Comparison of ENCODE assay signal across 20 mouse cellular contexts in genomic region chr1:190661249-190661648, GRCm38 (mm10).
A peak's percentile ranks its signal among the peaks of the same experiment; 100 is the strongest.
DNase-seq lines count a peak whose midpoint lies in the region; ATAC-seq lines count a peak whose summit lies in the region.
"Had no signal": no experiment of that assay in that cellular context is flagged by ENCODE, and none has a peak within 500 bp of the region (broad histone marks: within the 10 kb centered on the region; RNA-seq: fewer than 3 reads in every experiment).

No protein-coding gene starts in this region.

- no peak overlapping the region for H3K9ac ChIP-seq in heart, embryonic 11.5 days (ENCODE audit: low read depth, low read length)
- H3K9ac ChIP-seq: liver, embryonic 14.5 days had no signal

- H3K27ac ChIP-seq in heart, embryonic 11.5 days (ENCODE audit: low read depth, low read length): 0 out of 2 replicates have a peak overlapping the region, but pooled peaks have one; percentile 7
- peak overlapping the region; percentile 14; the same call in 1 of the 2 replicates for H3K27ac ChIP-seq in limb, embryonic 10.5 days
- H3K27ac ChIP-seq: left cerebral cortex, adult 2 months; liver, embryonic 14.5 days had no signal

- H3K9me3 ChIP-seq in heart, embryonic 11.5 days (replicated peaks; ENCODE audit: control insufficient read depth, low read length): no peaks in the 10 kb centered on the region
- no peaks in the 10 kb centered on the region for H3K9me3 ChIP-seq in limb, embryonic 10.5 days (replicated peaks)

- no peak overlapping the region for H3K4me2 ChIP-seq in heart, embryonic 11.5 days

- H3K36me3 ChIP-seq in heart, embryonic 11.5 days (ENCODE audit: control insufficient read depth, insufficient read depth, low read length): no peaks in the 10 kb centered on the region
- no peaks in the 10 kb centered on the region for H3K36me3 ChIP-seq in limb, embryonic 10.5 days

- WGBS in heart, embryonic 11.5 days (ENCODE audit: insufficient replicate concordance): 72% methylated on average over 15 of the region's 15 CpGs
- WGBS in limb, embryonic 10.5 days: 87% methylated on average over 15 of the region's 15 CpGs

- H3K27me3 ChIP-seq in heart, embryonic 11.5 days (ENCODE audit: control insufficient read depth, insufficient read depth, low read length): no peaks in the 10 kb centered on the region
- H3K27me3 ChIP-seq in limb, embryonic 10.5 days (ENCODE audit: low read depth, poor library complexity, severe bottlenecking): no peaks in the 10 kb centered on the region
- H3K27me3 ChIP-seq: megakaryocyte, embryonic 14.5 days had no signal

- no peak for ATAC-seq in heart, embryonic 11.5 days (replicated peaks; ENCODE audit: insufficient number of reproducible peaks, low FRiP score, low TSS enrichment)
- ATAC-seq: activated CD4-positive, CD25-positive, alpha-beta regulatory T cell, adult 4 months; inflammation-experienced regulatory T-cells, adult 6 months; lung, postnatal 0 days; Patski had no signal

- peaks cover 26% of the 10 kb centered on the region for H3K4me1 ChIP-seq in heart, embryonic 11.5 days (ENCODE audit: control insufficient read depth, insufficient read depth, low read length)
- peaks cover 12% of the 10 kb centered on the region for H3K4me1 ChIP-seq in limb, embryonic 10.5 days
- H3K4me1 ChIP-seq: megakaryocyte, embryonic 14.5 days had no signal

- intact Hi-C loops in heart, postnatal 14 days (cut with DNase I): no loop called here

- H3K4me3 ChIP-seq in heart, embryonic 11.5 days (ENCODE audit: low read depth, low read length): no peak overlapping the region
- H3K4me3 ChIP-seq in limb, embryonic 10.5 days: no peak overlapping the region
- H3K4me3 ChIP-seq: erythroblast, embryonic 14.5 days; left cerebral cortex, adult 2 months; megakaryocyte, embryonic 14.5 days had no signal

- DNase-seq in heart, postnatal 14 days: no peak
- peak; percentile 4 to 11 for DNase-seq in layer of hippocampus, postnatal 10 days (ENCODE audit: low spot score in 2 of 2)
- DNase-seq in layer of hippocampus, postnatal 14 days (ENCODE audit: low spot score in 2 of 2): no peak
- peak; percentile 2 for DNase-seq in ovary, postnatal 36 days (ENCODE audit: low spot score)
- no peak for DNase-seq in ovary, postnatal 14 days (ENCODE audit: low spot score)
- DNase-seq in limb, embryonic 10.5 days (ENCODE audit: low spot score): no peak
- DNase-seq in urinary bladder, adult 18-20 months (ENCODE audit: low spot score in 2 of 2): no peak
- DNase-seq: adrenal gland, postnatal 14 days; kidney, adult 8-10 months; kidney, postnatal 4 days; thymus, postnatal 4 days had no signal

Comparison
In these comparisons a context has a peak if more than half of its experiments do, and no peak if none do; other contexts are left out.
1. DNase-seq: peak in layer of hippocampus, postnatal 10 days (2 of 2) and ovary, postnatal 36 days (single experiment); none in heart, postnatal 14 days (0 of 2), layer of hippocampus, postnatal 14 days (0 of 2), ovary, postnatal 14 days (single experiment), limb, embryonic 10.5 days (single experiment) and urinary bladder, adult 18-20 months (0 of 2).